Mouse (Mus musculus) heart, postnatal 0 days (tissue): ENCODE results near the gene Kcnc3.

ENCODE experiments used
- CTCF ChIP-seq: IDR thresholded peaks from 2 replicates; pipeline ENCODE4 v1.5.1; 2016; ENCODE audit warnings: antibody characterized with exemption, control low read depth, low read depth
- EP300 ChIP-seq: IDR thresholded peaks from 2 replicates; pipeline ENCODE4 v1.6.1; 2016; ENCODE audit warnings: antibody characterized with exemption, low read depth

- no peak for TF ChIP-seq CTCF
- no peak for TF ChIP-seq EP300
Observed at GRCm38 (mm10) chr7:44568803-44569202, 21.7 kb upstream of the Kcnc3 start.
